In genomic region chr6:136845706-136846480, GRCm38 (mm10) we compare ENCODE assay signal across 31 mouse cellular contexts. TPM values are rescaled to one million over a fixed set of nuclear protein-coding genes. Genes with fewer than 3 reads are reported as not detected.
DNase-seq lines count a peak whose midpoint lies in the region; ATAC-seq and TF ChIP-seq lines count a peak whose summit lies in the region.
"Had no signal": no experiment of that assay in that cellular context is flagged by ENCODE, and none has a peak within 500 bp of the region (broad histone marks: within the 10 kb centered on the region; RNA-seq: fewer than 3 reads in every experiment).

No protein-coding gene starts in this region.

- H3K27me3 ChIP-seq in midbrain, embryonic 11.5 days (ENCODE audit: control insufficient read depth, insufficient read depth, low read length), result no peaks in the 10 kb centered on the region
- no peaks in the 10 kb centered on the region for H3K27me3 ChIP-seq in midbrain, embryonic 16.5 days (ENCODE audit: control insufficient read depth, insufficient read depth, low read depth, low read length)
- H3K27me3 ChIP-seq: embryonic facial prominence, embryonic 13.5 days; forebrain, embryonic 13.5 days; hindbrain, embryonic 12.5 days; hindbrain, embryonic 15.5 days had no signal

- H3K9ac ChIP-seq in midbrain, embryonic 11.5 days (ENCODE audit: low read length), result no peak overlapping the region
- no peak overlapping the region for H3K9ac ChIP-seq in midbrain, embryonic 16.5 days (ENCODE audit: low read depth, low read length)
- H3K9ac ChIP-seq: embryonic facial prominence, embryonic 13.5 days; forebrain, embryonic 13.5 days; hindbrain, embryonic 12.5 days; hindbrain, embryonic 15.5 days had no signal

- WGBS in midbrain, embryonic 11.5 days, result 80% methylated on average over 5 of the region's 5 CpGs
- 73% methylated on average over 5 of the region's 5 CpGs for WGBS in midbrain, embryonic 16.5 days

- no peaks in the 10 kb centered on the region for H3K9me3 ChIP-seq in midbrain, embryonic 11.5 days (ENCODE audit: control insufficient read depth, low read length)
- no peaks in the 10 kb centered on the region for H3K9me3 ChIP-seq in midbrain, embryonic 16.5 days (replicated peaks; ENCODE audit: control insufficient read depth, low read length, poor library complexity, severe bottlenecking)
- H3K9me3 ChIP-seq: embryonic facial prominence, embryonic 10.5 days; embryonic facial prominence, embryonic 13.5 days; forebrain, embryonic 13.5 days; hindbrain, embryonic 12.5 days; hindbrain, embryonic 15.5 days had no signal

- peak; percentile 64 for DNase-seq in heart, adult 11 months
- DNase-seq in heart, adult 8-10 months (ENCODE audit: low spot score), result no peak
- DNase-seq in midbrain, embryonic 11.5 days (ENCODE audit: low spot score, missing footprints), result peak; percentile 51
- peak; percentile 82 for DNase-seq in brain, adult 2 months (ENCODE audit: low read depth, low spot score)
- DNase-seq in kidney, postnatal 10 days, result no peak
- DNase-seq: adrenal gland, adult 2 months; adrenal gland, postnatal 14 days; cerebellum, adult 18-20 months; cerebellum, adult 9-11 months; cerebellum, postnatal 25 days; embryo, embryonic 11 days; gastrocnemius, postnatal 25 days; heart, adult 2 months had no signal

- no peak for TF ChIP-seq CTCF in cortical plate, adult 2 months (IDR thresholded peaks at IDR 0.05; ENCODE audit: extremely low read depth, insufficient read depth, low read length)

- no peak overlapping the region for H3K27ac ChIP-seq in midbrain, embryonic 11.5 days (ENCODE audit: low read depth, low read length)
- no peak overlapping the region for H3K27ac ChIP-seq in midbrain, embryonic 16.5 days (ENCODE audit: low read length)
- H3K27ac ChIP-seq in cortical plate, adult 2 months (ENCODE audit: insufficient read depth, low read length), result peak overlapping the region; percentile 90
- H3K27ac ChIP-seq: embryonic facial prominence, embryonic 10.5 days; embryonic facial prominence, embryonic 13.5 days; forebrain, embryonic 13.5 days; heart, adult 2 months; hindbrain, embryonic 12.5 days; hindbrain, embryonic 15.5 days had no signal

- no peaks in the 10 kb centered on the region for H3K36me3 ChIP-seq in midbrain, embryonic 11.5 days (ENCODE audit: control insufficient read depth, insufficient read depth, low read length)
- H3K36me3 ChIP-seq in midbrain, embryonic 16.5 days (ENCODE audit: control insufficient read depth, insufficient read depth, low read length), result no peaks in the 10 kb centered on the region
- H3K36me3 ChIP-seq: embryonic facial prominence, embryonic 10.5 days; embryonic facial prominence, embryonic 13.5 days; hindbrain, embryonic 12.5 days; hindbrain, embryonic 15.5 days had no signal

- TF ChIP-seq POLR2A in cortical plate, adult 2 months (IDR thresholded peaks at IDR 0.05; ENCODE audit: extremely low read depth, insufficient read depth, low read length), result no peak

- no peak overlapping the region for H3K4me3 ChIP-seq in midbrain, embryonic 11.5 days (ENCODE audit: low read depth, low read length)
- no peak overlapping the region for H3K4me3 ChIP-seq in midbrain, embryonic 16.5 days (ENCODE audit: low read depth, low read length)
- no peak overlapping the region for H3K4me3 ChIP-seq in cortical plate, adult 2 months (ENCODE audit: insufficient read depth, low read length)
- H3K4me3 ChIP-seq: embryonic facial prominence, embryonic 10.5 days; embryonic facial prominence, embryonic 13.5 days; erythroblast, embryonic 14.5 days; forebrain, embryonic 13.5 days; heart, adult 2 months; hindbrain, embryonic 12.5 days; hindbrain, embryonic 15.5 days had no signal

- H3K4me2 ChIP-seq in midbrain, embryonic 11.5 days, result no peak overlapping the region
- H3K4me2 ChIP-seq in midbrain, embryonic 16.5 days (ENCODE audit: low read length), result no peak overlapping the region
- H3K4me2 ChIP-seq: embryonic facial prominence, embryonic 13.5 days; forebrain, embryonic 13.5 days; heart, embryonic 11.5 days; hindbrain, embryonic 12.5 days; hindbrain, embryonic 15.5 days had no signal

- no peaks in the 10 kb centered on the region for H3K4me1 ChIP-seq in midbrain, embryonic 11.5 days (ENCODE audit: control insufficient read depth, insufficient read depth, low read length)
- H3K4me1 ChIP-seq in midbrain, embryonic 16.5 days (ENCODE audit: control insufficient read depth, insufficient read depth, low read length), result no peaks in the 10 kb centered on the region
- no peaks in the 10 kb centered on the region for H3K4me1 ChIP-seq in cortical plate, adult 2 months (ENCODE audit: control insufficient read depth, insufficient read depth, low read length)
- H3K4me1 ChIP-seq: embryonic facial prominence, embryonic 10.5 days; embryonic facial prominence, embryonic 13.5 days; forebrain, embryonic 13.5 days; hindbrain, embryonic 12.5 days; hindbrain, embryonic 15.5 days had no signal

- ATAC-seq in midbrain, embryonic 11.5 days (ENCODE audit: low FRiP score), result no peak
- ATAC-seq in midbrain, embryonic 16.5 days, result no peak
- ATAC-seq: CD4-positive, CD25-positive, alpha-beta regulatory T cell, adult 4 months; forebrain, embryonic 13.5 days; forebrain, embryonic 16.5 days had no signal

RNA-seq across cellular contexts. Expression of gene Smco3, which starts 10.6 kb away (rescaled TPM):
- not detected for total RNA-seq in heart, adult 8-10 months (2022)
- polyA plus RNA-seq in midbrain, embryonic 11.5 days (2014; fragmentation: Nextera tagmentation; extraction: Ambion mirVana), result 0.12 and 0.21 TPM in 2 replicates
- 1.2 and 1.8 TPM in 2 replicates for polyA plus RNA-seq in midbrain, embryonic 16.5 days (2015; fragmentation: Nextera tagmentation; extraction: Ambion mirVana)
- polyA plus RNA-seq in cortical plate, adult 2 months (2012; rRNA removed), result 6.5 and 8.7 TPM in 2 replicates
- total RNA-seq: heart, adult 2 months; heart, postnatal 25 days; hematopoietic stem cell, adult 5-6 weeks; MEL had no signal
- polyA plus RNA-seq: adrenal gland, adult 2 months; CD4-positive, CD25-positive, alpha-beta regulatory T cell, adult 4 months; embryonic facial prominence, embryonic 10.5 days; erythroblast, embryonic 14.5 days; forebrain, embryonic 13.5 days; heart, embryonic 11.5 days; heart, embryonic 14.5 days; heart, postnatal 0 days had no signal

RNA-seq across cellular contexts. Expression of gene Art4, which starts 11.6 kb away (rescaled TPM):
- total RNA-seq in heart, adult 8-10 months (2022), result 10 to 100 TPM; 17.9 to 24.4 (median 22.7) TPM
- 0.90 and 0.94 TPM in 2 replicates for polyA plus RNA-seq in midbrain, embryonic 11.5 days (2014; fragmentation: Nextera tagmentation; extraction: Ambion mirVana)
- 0.19 and 0.20 TPM in 2 replicates for polyA plus RNA-seq in midbrain, embryonic 16.5 days (2015; fragmentation: Nextera tagmentation; extraction: Ambion mirVana)
- polyA plus RNA-seq in cortical plate, adult 2 months (2012; rRNA removed), result 0.06 TPM in 1 of 2 replicates, not detected in the other
- polyA plus RNA-seq: C2C12 had no signal

RNA-seq across cellular contexts. Expression of gene Wbp11, which starts 17.9 kb away (rescaled TPM):
- total RNA-seq in heart, adult 8-10 months (2022), result 10 to 100 TPM; 60.9 to 70.3 (median 65.5) TPM
- 149 and 154 TPM in 2 replicates for polyA plus RNA-seq in midbrain, embryonic 11.5 days (2014; fragmentation: Nextera tagmentation; extraction: Ambion mirVana)
- 74.2 and 80.5 TPM in 2 replicates for polyA plus RNA-seq in midbrain, embryonic 16.5 days (2015; fragmentation: Nextera tagmentation; extraction: Ambion mirVana)
- polyA plus RNA-seq in cortical plate, adult 2 months (2012; rRNA removed), result 59.7 and 64.0 TPM in 2 replicates

RNA-seq across cellular contexts. Expression of gene BC049715, which starts 18.5 kb away (rescaled TPM):
- 1 to 10 TPM in 1 of 4 experiments, under 1 TPM in 3; 0.89 to 1.6 (median 0.94) TPM for total RNA-seq in heart, adult 8-10 months (2022)
- polyA plus RNA-seq in midbrain, embryonic 11.5 days (2014; fragmentation: Nextera tagmentation; extraction: Ambion mirVana), result 1.1 and 1.2 TPM in 2 replicates
- polyA plus RNA-seq in midbrain, embryonic 16.5 days (2015; fragmentation: Nextera tagmentation; extraction: Ambion mirVana), result 0.85 and 1.1 TPM in 2 replicates
- polyA plus RNA-seq in cortical plate, adult 2 months (2012; rRNA removed), result 1.0 and 1.4 TPM in 2 replicates
- total RNA-seq: gastrocnemius, postnatal 25 days had no signal

RNA-seq across cellular contexts. Expression of gene Mgp, which starts 29.7 kb away (rescaled TPM):
- total RNA-seq in heart, adult 8-10 months (2022), result 100 to 1,000 TPM; 260 to 429 (median 309) TPM
- polyA plus RNA-seq in midbrain, embryonic 11.5 days (2014; fragmentation: Nextera tagmentation; extraction: Ambion mirVana), result 1.6 and 2.4 TPM in 2 replicates
- 11.2 and 16.3 TPM in 2 replicates for polyA plus RNA-seq in midbrain, embryonic 16.5 days (2015; fragmentation: Nextera tagmentation; extraction: Ambion mirVana)
- 152 and 207 TPM in 2 replicates for polyA plus RNA-seq in cortical plate, adult 2 months (2012; rRNA removed)
- total RNA-seq: common myeloid progenitor, adult 5-6 weeks; hematopoietic stem cell, adult 5-6 weeks; MEL had no signal
- polyA plus RNA-seq: CD4-positive, CD25-positive, alpha-beta regulatory T cell, adult 4 months; erythroblast, embryonic 14.5 days had no signal

Comparison
In these comparisons a context has a peak if more than half of its experiments do, and no peak if none do; other contexts are left out.
1. DNase-seq: peak in heart, adult 11 months (single experiment), midbrain, embryonic 11.5 days (single experiment) and brain, adult 2 months (single experiment); none in heart, adult 8-10 months (single experiment) and kidney, postnatal 10 days (single experiment).